Mouse (Mus musculus): Measurements from ENCODE around the gene Vangl2.
A peak's percentile ranks its signal among the peaks of the same experiment; 100 is the strongest.

Gene Vangl2

DNA sequence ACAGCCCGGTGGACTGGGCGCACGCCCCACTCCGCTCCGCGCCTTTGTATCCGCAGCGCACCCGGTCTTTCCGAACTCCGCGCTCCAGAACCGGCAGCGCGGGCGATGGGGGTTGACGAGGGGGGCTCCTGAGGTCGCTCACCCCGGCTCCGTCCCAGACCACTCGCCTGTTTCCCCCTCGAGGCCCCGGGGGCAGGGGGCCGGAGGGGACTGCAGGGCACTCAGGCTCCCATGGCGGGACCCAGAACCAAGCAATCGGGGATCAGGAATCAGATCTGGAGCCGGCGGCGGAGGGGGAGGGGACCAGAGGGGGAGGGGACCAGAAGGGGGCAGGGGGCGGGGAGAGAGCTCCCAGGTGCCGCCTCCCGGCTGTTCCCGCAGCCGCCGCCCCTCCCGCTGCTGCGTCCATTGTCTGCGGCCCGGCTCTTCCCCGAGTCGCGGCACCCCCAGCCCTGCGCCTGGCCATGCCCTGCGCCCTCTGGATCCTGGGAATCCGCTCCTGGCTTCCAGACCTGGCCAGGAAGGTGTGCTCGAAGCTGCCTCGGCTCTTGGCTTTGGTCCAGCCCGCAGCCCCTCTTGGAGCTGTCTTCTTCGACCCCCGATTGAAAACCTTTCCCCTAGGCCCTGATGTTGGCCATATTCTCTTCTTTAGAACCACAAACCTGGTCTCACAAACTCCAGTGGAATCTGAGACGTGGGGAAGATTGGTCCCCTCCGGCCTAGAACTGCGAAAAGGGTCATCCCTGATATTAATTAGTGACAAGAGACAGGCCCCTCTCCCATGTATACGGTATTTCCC is 1.0 kb downstream of the Vangl2 start:
- DNase-seq: peak; percentile 91

- DNase-seq: peak; percentile 62
These were observed 1.9 kb downstream of the Vangl2 start for GRCm38 (mm10) chr1:172026201-172026901.

DNA sequence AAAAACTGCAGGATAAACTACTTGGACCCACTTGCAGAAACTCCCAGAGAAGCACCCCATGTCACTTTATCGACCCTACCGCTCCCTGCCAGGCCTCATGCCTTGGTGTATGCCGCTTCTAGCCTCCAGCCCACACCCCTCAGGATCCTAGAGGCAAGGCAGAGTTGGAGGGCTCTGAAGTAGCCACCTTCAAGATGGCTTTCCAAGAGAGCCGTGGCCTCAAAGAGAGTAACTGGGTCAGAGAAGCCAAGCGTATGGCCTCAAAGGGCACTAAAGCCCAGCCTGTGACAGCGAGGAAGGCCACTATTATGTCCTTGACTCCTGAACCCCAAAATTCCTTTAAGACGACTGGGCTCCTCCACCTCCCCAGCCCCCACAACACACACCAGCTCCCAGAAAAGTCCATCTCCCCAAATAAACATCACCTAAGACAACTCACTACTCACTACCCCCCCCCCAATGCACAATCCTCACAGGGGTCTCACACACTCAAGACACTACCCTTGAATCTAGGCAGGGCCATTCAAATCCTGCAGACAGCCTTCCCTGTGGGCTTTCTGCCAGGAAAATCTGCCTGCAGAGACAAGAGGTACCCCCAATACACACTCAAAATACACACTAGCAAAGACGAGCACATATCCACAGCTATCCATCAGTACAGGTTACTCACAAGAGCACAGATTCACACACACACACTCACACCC is 2.9 kb downstream of the Vangl2 start:
- DNase-seq: peak; percentile 37

GRCm38 (mm10) chr1:172024140-172024895 is 3.9 kb downstream of the Vangl2 start:
- DNase-seq: no peak

- DNase-seq: no peak
These were observed 8.3 kb downstream of the Vangl2 start for GRCm38 (mm10) chr1:172019863-172020521.

DNA sequence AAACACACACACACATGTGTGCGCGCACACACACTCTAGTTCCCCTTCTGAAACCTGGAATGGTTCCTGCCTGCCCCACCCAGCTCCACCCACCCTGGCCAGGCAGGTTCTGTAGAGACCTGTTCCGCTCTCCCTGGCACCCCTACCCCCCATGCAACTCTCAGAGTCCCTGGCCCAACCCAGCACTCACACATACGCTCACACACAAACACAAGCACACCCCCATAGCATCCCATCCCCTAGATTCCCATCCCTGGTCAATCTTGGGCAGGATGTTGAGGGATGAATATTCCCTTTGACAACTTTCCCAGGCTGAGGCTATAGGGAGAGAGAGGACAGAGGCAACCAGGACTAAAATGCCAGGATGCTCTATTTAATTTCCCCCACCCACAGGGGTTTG is 8.9 kb downstream of the Vangl2 start:
- no peak for DNase-seq

DNA sequence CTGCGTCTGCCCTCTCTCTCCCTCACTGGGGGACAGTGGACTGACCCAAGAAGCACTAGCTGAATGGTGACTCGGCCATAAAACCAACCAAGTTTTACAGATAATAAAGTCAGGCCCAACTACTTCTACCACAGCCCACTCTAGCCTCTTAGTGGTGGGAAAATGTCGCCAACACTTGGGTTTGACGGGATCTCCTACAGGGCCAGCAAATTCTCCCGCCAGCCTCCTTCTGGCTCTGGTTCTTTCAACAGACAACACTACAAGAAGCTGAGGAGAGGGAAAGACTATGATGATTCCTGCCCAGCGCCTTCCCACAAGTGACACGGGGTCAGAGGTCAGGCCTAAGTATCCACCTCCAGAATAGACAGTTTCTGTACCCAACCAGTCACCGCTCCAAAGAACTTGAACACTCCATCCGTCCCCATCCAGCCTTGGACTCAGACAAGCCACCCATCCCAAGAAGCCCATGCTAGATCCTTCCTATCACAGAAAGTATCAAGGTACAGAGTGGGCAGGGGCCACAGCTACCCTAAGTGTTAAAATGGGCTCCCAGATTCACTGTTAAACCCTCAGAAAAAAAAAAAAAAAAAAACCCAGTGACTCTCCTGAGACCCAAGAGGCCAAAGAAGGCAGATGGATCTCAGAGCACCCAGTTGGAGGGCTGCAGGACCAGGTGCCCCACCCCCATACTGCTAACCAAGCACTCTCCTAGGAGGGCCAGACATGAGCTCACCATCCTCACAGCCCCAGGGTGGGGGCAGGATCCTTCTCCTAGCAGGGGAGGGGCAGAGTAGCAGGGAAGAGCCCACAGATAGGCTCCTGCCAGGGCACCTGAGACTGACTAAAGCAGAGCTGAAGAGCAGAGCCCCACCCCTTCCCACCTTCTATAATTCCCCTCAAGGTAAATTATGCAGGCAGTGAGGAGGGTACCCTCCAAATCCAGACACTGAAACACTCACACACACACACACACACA is 9.6 kb downstream of the Vangl2 start:
- DNase-seq: no peak

DNA sequence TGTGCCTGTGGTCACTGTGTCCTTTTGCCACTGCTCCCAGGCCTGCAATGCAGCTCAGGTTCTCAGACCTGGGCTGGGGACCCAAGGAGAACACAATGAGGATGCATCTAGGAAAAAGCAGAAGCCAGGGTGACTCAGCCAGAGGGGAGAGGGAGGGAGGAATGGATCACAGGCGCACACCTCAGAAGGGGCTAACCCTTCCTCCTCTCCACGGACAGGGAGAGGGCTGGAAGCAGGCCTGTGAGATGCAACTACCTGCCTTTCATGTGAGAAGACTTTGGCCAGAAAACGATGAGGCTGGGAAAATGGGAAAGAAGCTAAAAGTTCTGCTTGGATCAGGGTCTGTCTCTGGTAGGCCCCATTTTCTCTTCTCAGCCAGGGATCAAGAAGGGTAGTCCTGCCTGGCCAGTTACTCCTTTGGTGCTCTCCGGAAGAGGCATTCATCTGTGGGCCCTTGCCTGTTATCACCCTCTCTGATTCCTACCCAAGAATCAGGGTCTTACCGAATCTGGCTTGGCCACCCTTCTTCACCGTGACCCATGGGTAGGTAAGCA is 10.7 kb downstream of the Vangl2 start:
- no peak for DNase-seq

DNA sequence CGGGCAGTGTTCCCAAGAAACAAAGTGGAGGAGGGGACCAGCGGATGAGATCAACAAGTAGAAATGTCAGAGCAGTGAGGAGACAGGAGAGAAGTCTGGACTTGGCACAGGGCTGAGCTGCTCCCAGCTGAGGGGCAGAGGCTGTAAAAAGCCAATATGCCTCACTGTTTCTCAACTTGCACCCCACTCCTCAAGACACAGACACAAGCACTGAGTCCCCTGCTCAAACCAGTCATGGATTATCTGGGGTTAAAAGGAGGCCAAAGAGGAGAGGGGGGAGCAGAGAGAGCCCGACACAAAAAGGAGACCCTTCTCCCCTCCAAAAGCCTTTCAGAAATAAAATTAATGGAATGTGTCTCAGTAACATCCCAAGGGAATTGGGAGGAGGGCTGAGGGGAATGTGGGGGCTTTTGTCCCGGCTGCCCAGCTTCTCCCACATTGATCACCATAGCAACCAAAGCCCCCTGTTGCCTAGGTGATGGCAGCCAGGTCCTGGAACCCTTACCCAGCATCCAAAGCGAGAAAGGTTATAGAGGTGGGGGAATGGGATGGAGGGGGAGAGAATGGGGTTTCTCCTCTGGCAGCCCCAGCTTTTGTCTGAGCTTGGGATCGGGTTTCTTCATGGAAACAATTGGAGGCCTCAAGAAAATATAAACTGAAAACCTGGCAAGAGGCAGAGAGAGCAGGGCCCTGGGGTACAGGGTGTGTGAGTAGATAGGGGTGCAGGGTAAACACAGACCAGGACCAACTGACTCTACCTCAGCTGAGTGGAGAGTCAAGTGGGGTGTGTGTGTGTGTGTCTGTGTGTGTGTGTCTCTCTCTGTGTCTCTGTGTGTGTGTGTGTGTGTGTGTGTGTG is 11.4 kb downstream of the Vangl2 start:
- no peak for DNase-seq

- DNase-seq: no peak
These were observed 12.2 kb downstream of the Vangl2 start for GRCm38 (mm10) chr1:172016031-172016430.

DNA sequence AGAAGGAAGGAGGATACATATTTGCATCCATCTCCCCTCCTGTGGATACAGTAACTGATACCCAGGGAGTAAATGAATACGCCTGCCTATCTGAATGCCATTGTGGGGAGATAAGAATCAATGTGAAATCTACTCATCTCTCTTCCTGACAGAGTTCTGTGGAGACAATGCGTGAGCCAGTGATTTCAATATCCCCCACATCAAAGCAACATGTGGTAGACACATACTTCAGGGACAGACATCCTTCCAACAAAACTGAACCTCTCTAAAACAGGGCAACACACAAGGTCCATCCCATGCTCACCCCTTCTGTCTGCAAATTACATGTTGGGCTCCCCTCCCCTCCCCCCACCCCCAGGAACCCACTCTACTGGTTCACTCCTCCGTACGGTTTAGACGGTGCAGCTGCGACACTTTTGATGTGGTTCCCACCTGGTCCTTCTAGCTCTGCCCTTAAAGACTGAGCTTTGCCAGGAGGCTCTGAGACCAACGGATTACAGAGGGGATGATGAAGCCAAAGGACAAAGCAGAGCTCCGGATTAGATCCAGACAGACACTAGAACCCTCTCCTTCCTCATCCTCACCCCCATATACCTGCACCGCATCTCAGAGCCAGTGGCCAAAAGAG is 12.8 kb downstream of the Vangl2 start:
- no peak for DNase-seq

DNA sequence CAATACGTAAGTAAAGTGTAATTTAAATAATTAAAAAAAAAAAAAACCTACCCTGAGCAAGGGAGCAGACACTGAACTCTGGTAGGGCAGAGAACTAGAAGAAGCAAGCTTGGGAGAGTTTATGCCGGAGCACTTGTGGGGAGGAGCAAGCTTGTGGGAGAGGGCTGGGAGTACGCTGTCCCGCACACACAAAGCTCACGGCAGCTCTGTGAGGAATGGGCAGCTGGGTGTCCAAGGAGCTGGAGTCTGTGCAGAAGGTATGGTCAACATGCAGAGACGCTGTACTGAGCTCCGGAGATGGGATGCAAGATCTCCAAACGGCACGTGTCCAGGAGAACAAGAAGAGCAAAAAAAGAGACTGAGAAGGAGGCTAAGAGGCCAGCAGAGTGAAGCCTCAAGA is 13.5 kb downstream of the Vangl2 start:
- no peak for DNase-seq

DNA sequence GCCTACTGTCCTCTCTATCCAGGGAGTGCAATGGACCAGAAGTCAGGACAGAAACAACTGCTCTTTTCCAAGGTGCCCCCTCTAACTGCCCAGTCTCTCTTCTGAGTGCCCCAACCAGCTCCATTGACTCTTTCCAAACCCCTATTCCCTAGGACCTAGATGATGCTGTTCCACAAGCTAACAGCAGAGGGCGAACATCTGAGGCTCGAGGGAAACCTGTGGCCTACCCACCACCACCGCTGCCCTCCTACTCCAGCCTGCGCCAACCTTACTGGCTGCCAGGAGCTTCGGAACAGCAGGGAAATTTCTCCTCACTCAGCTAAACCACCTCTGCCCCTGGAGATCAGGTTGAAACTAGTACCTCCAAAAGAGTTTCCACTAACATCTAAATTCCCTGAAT is 16.2 kb downstream of the Vangl2 start:
- peak; percentile 55 for DNase-seq

DNA sequence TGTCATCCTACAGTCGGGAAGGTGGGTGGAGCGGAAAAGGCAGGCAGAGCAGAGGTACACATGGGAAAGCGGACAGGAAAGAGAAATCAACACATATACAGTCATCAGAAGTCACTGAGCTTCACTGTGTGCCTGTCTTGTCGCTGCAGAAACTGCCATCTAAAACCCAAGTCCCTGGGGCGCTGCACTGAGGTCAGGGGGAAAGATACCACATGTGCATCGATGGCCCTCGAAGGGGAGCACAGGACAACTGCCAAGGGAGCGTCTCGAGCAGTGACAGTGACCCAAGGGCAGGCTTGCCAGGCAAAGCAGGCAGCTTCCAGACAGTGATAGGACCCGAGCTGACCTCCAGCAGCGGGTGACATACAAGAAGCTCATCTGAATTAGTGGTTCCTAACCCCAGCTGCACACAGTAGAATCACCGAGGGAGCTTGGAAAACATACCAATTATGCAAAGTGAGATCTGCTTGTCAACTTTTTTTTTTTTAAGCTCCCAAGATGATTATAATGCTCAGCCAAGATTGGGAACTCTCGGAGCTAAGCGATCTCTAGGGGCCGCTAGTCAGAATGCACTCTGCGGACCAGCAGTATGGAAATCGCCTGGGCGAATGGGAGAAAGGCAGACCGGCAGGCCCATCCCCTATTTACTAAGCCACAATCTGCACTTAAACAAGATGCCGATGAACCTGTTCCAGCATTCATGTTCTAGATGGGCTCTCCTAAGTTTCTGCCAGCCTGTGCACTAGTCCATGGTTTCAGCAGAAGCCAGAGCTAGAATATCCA is 18.0 kb downstream of the Vangl2 start:
- no peak for DNase-seq

DNA sequence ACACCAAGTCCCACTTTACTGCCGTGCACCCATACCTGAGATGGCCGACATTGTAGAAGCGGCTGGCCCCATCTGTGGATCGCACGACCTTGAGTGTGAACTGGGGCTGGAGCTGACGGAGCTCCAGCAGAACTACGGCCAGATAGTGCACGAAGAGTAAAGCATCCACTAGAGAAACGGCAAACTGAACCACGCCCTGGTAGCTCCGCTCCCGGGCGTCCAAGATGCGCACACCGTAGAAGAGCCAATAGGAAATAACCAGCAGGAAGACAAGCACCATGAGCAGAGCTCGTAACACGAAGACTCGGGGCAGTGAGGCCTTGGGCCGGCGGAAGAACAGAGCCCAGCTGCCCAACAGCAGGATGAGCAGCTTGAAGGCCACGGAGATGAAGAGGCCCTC is 18.8 kb downstream of the Vangl2 start:
- no peak for DNase-seq

DNA sequence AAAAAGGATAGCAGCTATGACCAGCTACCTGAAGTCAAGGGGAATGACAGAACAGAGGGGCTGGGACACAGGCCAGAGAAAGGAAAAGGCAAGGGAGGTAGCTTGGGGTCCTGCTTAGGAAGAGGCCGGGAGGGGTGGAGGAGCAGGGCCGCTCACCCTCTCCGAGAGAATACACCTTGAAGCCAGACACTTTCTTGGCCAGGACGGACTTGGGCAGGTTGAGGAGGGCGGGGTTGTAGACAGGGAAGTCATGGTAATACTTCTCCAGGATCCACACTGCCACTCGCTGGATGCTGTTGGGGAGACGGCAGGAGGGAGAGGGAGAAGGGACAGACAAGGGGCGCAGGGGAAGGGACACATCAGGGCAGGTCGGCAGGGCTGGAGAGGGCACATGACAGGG is 19.9 kb downstream of the Vangl2 start:
- DNase-seq: no peak

DNA sequence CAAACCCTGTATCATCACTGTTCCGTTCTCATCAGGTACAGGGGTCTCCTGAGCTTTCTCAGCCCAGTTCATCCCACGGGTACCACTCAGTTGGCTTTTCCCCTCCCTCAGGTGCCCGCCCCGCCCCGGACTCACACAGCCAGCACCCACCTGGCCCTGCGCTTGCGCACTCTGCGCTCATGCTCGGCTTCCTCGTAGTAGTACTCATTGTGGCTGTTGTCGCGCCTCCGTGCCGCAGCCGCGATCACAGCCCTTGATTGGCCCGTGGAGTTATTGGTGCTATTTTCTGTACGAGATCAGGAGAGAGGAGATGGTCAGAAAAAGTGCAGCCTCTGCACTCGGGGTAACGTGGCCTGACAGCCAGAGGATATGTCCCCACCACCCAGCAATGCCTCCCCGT is 20.5 kb downstream of the Vangl2 start:
- DNase-seq: no peak

GRCm38 (mm10) chr1:172001665-172002064 is 26.6 kb downstream of the Vangl2 start:
- no peak for DNase-seq

DNA sequence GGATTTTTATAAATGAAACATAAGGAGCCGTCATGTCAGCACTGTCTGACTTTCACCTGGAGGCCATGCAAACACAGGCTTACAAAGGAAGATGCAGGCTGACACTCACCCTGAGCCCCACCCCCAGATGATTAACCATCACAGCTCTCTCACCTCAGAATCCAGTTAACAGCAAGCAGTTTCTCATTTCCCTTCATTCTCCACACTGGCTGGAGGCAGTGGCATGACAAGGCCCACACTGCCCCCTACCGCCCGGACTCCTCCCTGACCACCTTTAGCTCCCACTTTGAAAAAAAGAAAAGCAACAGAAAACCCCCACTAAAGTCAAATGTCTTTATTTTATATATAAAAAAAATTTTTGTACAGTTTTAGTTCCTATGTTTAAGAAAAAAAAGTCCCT is 27.6 kb downstream of the Vangl2 start:
- no peak for DNase-seq

Measured in cerebellum, adult 9-11 months (tissue).